Mouse (Mus musculus): ENCODE results near the gene Cyp21a1.

DNA sequence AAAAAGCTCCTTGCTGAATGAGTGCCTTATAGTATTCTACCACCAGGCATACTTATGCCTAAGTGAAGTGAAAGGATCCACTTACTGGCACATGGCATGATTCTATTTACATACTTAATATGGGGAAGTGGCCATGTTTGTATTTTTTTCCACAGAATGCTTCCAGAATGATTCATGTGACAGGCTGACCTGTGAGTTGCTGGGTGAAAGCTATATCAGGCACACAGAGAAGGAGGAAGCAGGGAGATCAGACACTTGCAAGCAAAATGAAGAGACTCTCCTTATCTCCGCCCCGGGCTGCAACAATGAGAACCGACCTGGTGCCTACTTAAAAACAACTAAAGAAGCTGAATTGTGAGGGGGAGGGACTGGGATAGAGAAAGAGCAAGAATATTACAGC lies 42.9 kb downstream of the Cyp21a1 start:
- TF ChIP-seq CTCF (IDR thresholded peaks at IDR 0.05; ENCODE audit: low read depth) (no peak), EP300 (IDR thresholded peaks at IDR 0.05; ENCODE audit: low read depth) (no peak)

All from liver, postnatal 0 days (tissue).